Mouse (Mus musculus) neural tube, embryonic 15.5 days (tissue): ENCODE measurements at regions not wholly inside any gene's neighbourhood (a gene's known extent, or its start where the extent isn't known, plus 50 kb on each side); places are given as distances from the start of the nearest gene placed in this dataset.

ENCODE experiments used
- ATAC-seq: fragments of 200-750 bp; cut with Nextera tagmentation; 2 replicates; pipeline ENCODE4 v1.8.0; 2017; ENCODE audit warnings: mild to moderate bottlenecking, moderate TSS enrichment, moderate library complexity; ENCODE audit not compliant: low FRiP score
- H3K27ac ChIP-seq: fragments of 300-500 bp; sonication (generic); replicated peaks from 2 replicates; pipeline ENCODE4 v1.5.1; 2015; ENCODE audit warnings: mild to moderate bottlenecking, inconsistent platforms
- H3K27me3 ChIP-seq: fragments of 300-500 bp; sonication (generic); replicated peaks from 2 replicates; pipeline ENCODE4 v1.6.1; 2015; ENCODE audit warnings: inconsistent platforms
- H3K36me3 ChIP-seq: fragments of 300-500 bp; sonication (generic); 2 replicates; pipeline ENCODE4 v1.6.1; 2015; ENCODE audit warnings: inconsistent platforms
- H3K4me1 ChIP-seq: fragments of 300-500 bp; sonication (generic); 2 replicates; pipeline ENCODE4 v1.6.1; 2015; ENCODE audit warnings: inconsistent platforms
- H3K4me2 ChIP-seq: fragments of 300-500 bp; sonication (generic); 2 replicates; pipeline ENCODE4 v1.6.1; 2015; ENCODE audit warnings: inconsistent platforms, mild to moderate bottlenecking, moderate library complexity
- H3K4me3 ChIP-seq: fragments of 300-500 bp; sonication (generic); replicated peaks from 2 replicates; pipeline ENCODE4 v1.5.1; 2015; ENCODE audit warnings: mild to moderate bottlenecking, inconsistent platforms
- H3K9ac ChIP-seq: fragments of 300-500 bp; sonication (generic); replicated peaks from 2 replicates; pipeline ENCODE4 v1.6.1; 2015; ENCODE audit warnings: mild to moderate bottlenecking, inconsistent platforms
- H3K9me3 ChIP-seq: fragments of 300-500 bp; sonication (generic); replicated peaks from 2 replicates; pipeline ENCODE4 v1.6.1; 2016; ENCODE audit warnings: inconsistent platforms
- WGBS: fragments of 180-500 bp; shearing (Covaris S2); methylation state at CpG from one replicate; pipeline ENCODE4 v1.1.7; 2015; ENCODE audit warnings: mixed read lengths; 5-methylcytosine and 5-hydroxymethylcytosine counted together

- Histone ChIP-seq H3K27me3 (peaks cover 7% of the 10 kb centered on the region), H3K9me3 (no peaks in the 10 kb centered on the region), H3K9ac (no peak overlapping the region), H3K36me3 (no peaks in the 10 kb centered on the region), H3K4me2 (no peak overlapping the region), H3K4me1 (peaks cover 14% of the 10 kb centered on the region; the same call in 1 of the 2 replicates), H3K4me3 (no peak overlapping the region), H3K27ac (no peak overlapping the region)
- 77% methylated on average over 8 of the region's 8 CpGs for WGBS
- ATAC-seq, result no peak
Measured at GRCm38 (mm10) chr4:154754445-154754844, 82.8 kb upstream of the Ttc34 start.

- no peak for ATAC-seq
- Histone ChIP-seq H3K27ac (0 out of 2 replicates have a peak overlapping the region, but pooled peaks have one; percentile 5), H3K9me3 (no peaks in the 10 kb centered on the region), H3K4me2 (no peak overlapping the region), H3K9ac (no peak overlapping the region), H3K27me3 (peaks cover 7% of the 10 kb centered on the region), H3K36me3 (no peaks in the 10 kb centered on the region), H3K4me3 (no peak overlapping the region), H3K4me1 (peaks cover 12% of the 10 kb centered on the region; the same call in 1 of the 2 replicates)
- WGBS, result 31% methylated on average over 10 of the region's 10 CpGs
Measured at GRCm38 (mm10) chr4:154756740-154757446, 80.4 kb upstream of the Ttc34 start.

- H3K4me1 ChIP-seq, result peaks cover 12% of the 10 kb centered on the region; the same call in 1 of the 2 replicates
- no peak overlapping the region for H3K4me2 ChIP-seq
- H3K27me3 ChIP-seq, result no peaks in the 10 kb centered on the region; the same call in 1 of the 2 replicates
- ATAC-seq, result no peak
- no peak overlapping the region for H3K4me3 ChIP-seq
- WGBS, result 87% methylated on average over 1 of the region's 1 CpGs
- H3K27ac ChIP-seq, result no peak overlapping the region
- H3K9ac ChIP-seq, result no peak overlapping the region
- no peaks in the 10 kb centered on the region for H3K36me3 ChIP-seq
- no peaks in the 10 kb centered on the region for H3K9me3 ChIP-seq
Measured at GRCm38 (mm10) chr4:154759881-154760280, 77.4 kb upstream of the Ttc34 start.

- H3K36me3 ChIP-seq, result no peaks in the 10 kb centered on the region
- peaks cover 8% of the 10 kb centered on the region; the same call in 1 of the 2 replicates for H3K27me3 ChIP-seq
- H3K9ac ChIP-seq, result no peak overlapping the region
- ATAC-seq, result no peak
- H3K9me3 ChIP-seq, result no peaks in the 10 kb centered on the region
- no peak overlapping the region for H3K27ac ChIP-seq
- no peak overlapping the region for H3K4me3 ChIP-seq
- whole genome bisulfite sequencing, result 67% methylated on average over 6 of the region's 6 CpGs
- no peak overlapping the region for H3K4me2 ChIP-seq
- peaks cover 5% of the 10 kb centered on the region; the same call in 1 of the 2 replicates for H3K4me1 ChIP-seq
Measured at GRCm38 (mm10) chr4:154764238-154764637, 73.0 kb upstream of the Ttc34 start.

GRCm38 (mm10) chr4:154766158-154766557 is 71.1 kb upstream of the Ttc34 start:
- Histone ChIP-seq H3K9ac (no peak overlapping the region), H3K36me3 (no peaks in the 10 kb centered on the region), H3K4me1 (peaks cover 2% of the 10 kb centered on the region; the same call in 1 of the 2 replicates), H3K27ac (no peak overlapping the region), H3K27me3 (peaks cover 8% of the 10 kb centered on the region; the same call in 1 of the 2 replicates), H3K4me2 (no peak overlapping the region), H3K9me3 (no peaks in the 10 kb centered on the region), H3K4me3 (no peak overlapping the region)
- no peak for ATAC-seq
- WGBS, result 55% methylated on average over 2 of the region's 2 CpGs

- ATAC-seq, result no peak
- 29% methylated on average over 25 of the region's 25 CpGs for WGBS
Measured at GRCm38 (mm10) chr4:154771330-154772076, 65.8 kb upstream of the Ttc34 start.

GRCm38 (mm10) chr4:154772077-154772462 is 65.2 kb upstream of the Ttc34 start:
- Histone ChIP-seq H3K27ac (no peak overlapping the region), H3K4me2 (no peak overlapping the region), H3K4me1 (peaks cover 17% of the 10 kb centered on the region), H3K4me3 (no peak overlapping the region), H3K36me3 (no peaks in the 10 kb centered on the region), H3K9me3 (no peaks in the 10 kb centered on the region), H3K9ac (no peak overlapping the region), H3K27me3 (no peaks in the 10 kb centered on the region; the same call in 1 of the 2 replicates)
- no peak for ATAC-seq
- 71% methylated on average over 4 of the region's 4 CpGs for WGBS

More at GRCm38 (mm10) chr4:154771330-154772076, 65.8 kb upstream of the Ttc34 start:
- H3K4me1 ChIP-seq, result peaks cover 17% of the 10 kb centered on the region
- H3K27ac ChIP-seq, result no peak overlapping the region
- H3K27me3 ChIP-seq, result no peaks in the 10 kb centered on the region; the same call in 1 of the 2 replicates
- no peaks in the 10 kb centered on the region for H3K9me3 ChIP-seq
- H3K4me3 ChIP-seq, result no peak overlapping the region
- H3K36me3 ChIP-seq, result no peaks in the 10 kb centered on the region
- H3K4me2 ChIP-seq, result no peak overlapping the region
- no peak overlapping the region for H3K9ac ChIP-seq

- ATAC-seq, result no peak
- H3K4me1 ChIP-seq, result peaks cover 17% of the 10 kb centered on the region
- H3K27ac ChIP-seq, result no peak overlapping the region
- no peak overlapping the region for H3K4me3 ChIP-seq
- WGBS, result 78% methylated on average over 3 of the region's 3 CpGs
- H3K27me3 ChIP-seq, result no peaks in the 10 kb centered on the region
- H3K36me3 ChIP-seq, result no peaks in the 10 kb centered on the region
- no peak overlapping the region for H3K9ac ChIP-seq
- no peak overlapping the region for H3K4me2 ChIP-seq
- H3K9me3 ChIP-seq, result no peaks in the 10 kb centered on the region
Measured at GRCm38 (mm10) chr4:154773830-154774229, 63.4 kb upstream of the Ttc34 start.

GRCm38 (mm10) chr4:154774332-154774731 is 62.9 kb upstream of the Ttc34 start:
- H3K4me1 ChIP-seq, result peaks cover 17% of the 10 kb centered on the region
- H3K4me2 ChIP-seq, result no peak overlapping the region
- no peaks in the 10 kb centered on the region for H3K36me3 ChIP-seq
- ATAC-seq, result no peak
- WGBS, result 28% methylated on average over 2 of the region's 2 CpGs
- no peak overlapping the region for H3K9ac ChIP-seq
- H3K27ac ChIP-seq, result no peak overlapping the region
- no peaks in the 10 kb centered on the region for H3K27me3 ChIP-seq
- no peaks in the 10 kb centered on the region for H3K9me3 ChIP-seq
- no peak overlapping the region for H3K4me3 ChIP-seq

- H3K9ac ChIP-seq, result no peak overlapping the region
- no peak for ATAC-seq
- 96% methylated on average over 1 of the region's 1 CpGs for WGBS
Measured at GRCm38 (mm10) chr4:154778818-154779217, 58.4 kb upstream of the Ttc34 start.

GRCm38 (mm10) chr4:154781391-154781790 is 55.9 kb upstream of the Ttc34 start:
- Histone ChIP-seq H3K9me3 (no peaks in the 10 kb centered on the region), H3K4me2 (no peak overlapping the region), H3K27me3 (0 out of 2 replicates have a peak, but pooled peaks cover 5% of the 10 kb centered on the region), H3K27ac (0 out of 2 replicates have a peak overlapping the region, but pooled peaks have one; percentile 54), H3K9ac (no peak overlapping the region), H3K4me3 (no peak overlapping the region), H3K4me1 (peaks cover 25% of the 10 kb centered on the region), H3K36me3 (no peaks in the 10 kb centered on the region)
- WGBS, result 7% methylated on average over 11 of the region's 11 CpGs
- peak; percentile 69 for ATAC-seq

More at GRCm38 (mm10) chr4:154778818-154779217, 58.4 kb upstream of the Ttc34 start:
- Histone ChIP-seq H3K4me1 (peaks cover 30% of the 10 kb centered on the region), H3K4me2 (no peak overlapping the region), H3K4me3 (no peak overlapping the region), H3K27ac (no peak overlapping the region), H3K27me3 (0 out of 2 replicates have a peak, but pooled peaks cover 5% of the 10 kb centered on the region), H3K9me3 (no peaks in the 10 kb centered on the region), H3K36me3 (no peaks in the 10 kb centered on the region)
